Mouse (Mus musculus): ENCODE results near the gene Ifnb1. TPM values are rescaled to one million over a fixed set of nuclear protein-coding genes. Genes with fewer than 3 reads are reported as not detected.
"Not testable (repeated sequence)": the region's sequence is repeated elsewhere in the genome, so short reads cannot be mapped to it uniquely, and the experiment has no call there.

The Ifnb1 gene
- total RNA-seq (2021): not detected

- no peak for DNase-seq
These were observed at the start of gene Ifnb1 for GRCm38 (mm10) chr4:88522674-88523073. TSS of gene Ifnb1 (minus strand) at chr4:88522774.

- no peak for DNase-seq
These were observed 49.1 kb upstream of the Ifnb1 start, which contains the start of gene Ifna14 for GRCm38 (mm10) chr4:88571698-88572097. TSS of gene Ifna14 (minus strand) at chr4:88571798.

- no peak for DNase-seq
These were observed 39.2 kb upstream of the Ifnb1 start for GRCm38 (mm10) chr4:88561791-88562190.

GRCm38 (mm10) chr4:88558145-88558544 is 35.6 kb upstream of the Ifnb1 start, which contains the start of gene Ifna15:
TSS of gene Ifna15 (minus strand) at chr4:88558245.
- DNase-seq: not testable (repeated sequence)

- DNase-seq: peak; percentile 81
These were observed 27.8 kb upstream of the Ifnb1 start for GRCm38 (mm10) chr4:88550161-88550945.

GRCm38 (mm10) chr4:88547986-88548385 is 25.4 kb upstream of the Ifnb1 start:
- no peak for DNase-seq

GRCm38 (mm10) chr4:88543649-88544234 is 21.2 kb upstream of the Ifnb1 start:
- no peak for DNase-seq

GRCm38 (mm10) chr4:88537328-88537727 is 14.8 kb upstream of the Ifnb1 start:
- DNase-seq: no peak

GRCm38 (mm10) chr4:88536640-88537039 is 14.1 kb upstream of the Ifnb1 start:
- DNase-seq: peak; percentile 35

- no peak for DNase-seq
These were observed 13.2 kb upstream of the Ifnb1 start for GRCm38 (mm10) chr4:88535742-88536141.

- no peak for DNase-seq
These were observed 12.3 kb upstream of the Ifnb1 start for GRCm38 (mm10) chr4:88534903-88535302.

- no peak for DNase-seq
These were observed 10.9 kb upstream of the Ifnb1 start for GRCm38 (mm10) chr4:88533499-88533898.

GRCm38 (mm10) chr4:88530892-88531291 is 8.3 kb upstream of the Ifnb1 start:
- no peak for DNase-seq

GRCm38 (mm10) chr4:88530271-88530670 is 7.7 kb upstream of the Ifnb1 start:
- no peak for DNase-seq

GRCm38 (mm10) chr4:88526379-88527049 is 3.9 kb upstream of the Ifnb1 start:
- DNase-seq: no peak

GRCm38 (mm10) chr4:88525393-88525792 is 2.8 kb upstream of the Ifnb1 start:
- no peak for DNase-seq

GRCm38 (mm10) chr4:88523241-88523640 is 667 bp upstream of the Ifnb1 start:
- peak; percentile 29 for DNase-seq

- no peak for DNase-seq
These were observed 4.6 kb downstream of the Ifnb1 start for GRCm38 (mm10) chr4:88517957-88518356.

GRCm38 (mm10) chr4:88515711-88516211 is 6.8 kb downstream of the Ifnb1 start:
- DNase-seq: peak; percentile 49

- no peak for DNase-seq
These were observed 7.3 kb downstream of the Ifnb1 start for GRCm38 (mm10) chr4:88515250-88515649.

GRCm38 (mm10) chr4:88514403-88514802 is 8.2 kb downstream of the Ifnb1 start:
- DNase-seq: peak; percentile 75

GRCm38 (mm10) chr4:88513743-88514142 is 8.8 kb downstream of the Ifnb1 start:
- no peak for DNase-seq

GRCm38 (mm10) chr4:88503753-88504152 is 18.8 kb downstream of the Ifnb1 start:
- DNase-seq: no peak
